Mouse (Mus musculus) cerebellum, adult 8-10 months (tissue): Measurements from ENCODE around the gene Exosc8.

ENCODE experiments used
- DNase-seq: peaks from one replicate; pipeline ENCODE4 v3.0.0; 2022

Gene Exosc8

GRCm38 (mm10) chr3:54735247-54736046 lies at the start of gene Exosc8, which contains the start of gene Alg5:
TSS of gene Exosc8 (minus strand) at chr3:54735393.
TSS of gene Alg5 (plus strand) at chr3:54735539.
- peak; percentile 96 for DNase-seq

GRCm38 (mm10) chr3:54775989-54776631 lies 40.9 kb upstream of the Exosc8 start:
- DNase-seq, result no peak

GRCm38 (mm10) chr3:54773613-54774012 lies 38.4 kb upstream of the Exosc8 start:
- DNase-seq, result no peak

- no peak for DNase-seq
These were observed 34.4 kb upstream of the Exosc8 start for GRCm38 (mm10) chr3:54769349-54770275.

GRCm38 (mm10) chr3:54768592-54768991 lies 33.4 kb upstream of the Exosc8 start:
- DNase-seq, result no peak

GRCm38 (mm10) chr3:54766811-54767210 lies 31.6 kb upstream of the Exosc8 start:
- no peak for DNase-seq

GRCm38 (mm10) chr3:54766034-54766433 lies 30.8 kb upstream of the Exosc8 start:
- no peak for DNase-seq

- peak; percentile 20 for DNase-seq
These were observed 30.3 kb upstream of the Exosc8 start for GRCm38 (mm10) chr3:54765521-54765920.

- DNase-seq, result peak; percentile 38
These were observed 29.2 kb upstream of the Exosc8 start for GRCm38 (mm10) chr3:54764418-54764817.

- DNase-seq, result no peak
These were observed 26.1 kb upstream of the Exosc8 start for GRCm38 (mm10) chr3:54761258-54761657.

GRCm38 (mm10) chr3:54760321-54761115 lies 25.3 kb upstream of the Exosc8 start:
- no peak for DNase-seq

- no peak for DNase-seq
These were observed 24.0 kb upstream of the Exosc8 start for GRCm38 (mm10) chr3:54759211-54759610.

- no peak for DNase-seq
These were observed 22.3 kb upstream of the Exosc8 start for GRCm38 (mm10) chr3:54757446-54757845.

- DNase-seq, result peak; percentile 36
These were observed 20.9 kb upstream of the Exosc8 start for GRCm38 (mm10) chr3:54756058-54756457.

- DNase-seq, result peak; percentile 69
These were observed 20.2 kb upstream of the Exosc8 start, which contains the start of gene Smad9 for GRCm38 (mm10) chr3:54755145-54756041. TSS of gene Smad9 (plus strand) at chr3:54755582.

- DNase-seq, result no peak
These were observed 18.2 kb upstream of the Exosc8 start for GRCm38 (mm10) chr3:54753411-54753810.

- DNase-seq, result no peak
These were observed 10.6 kb upstream of the Exosc8 start for GRCm38 (mm10) chr3:54745799-54746198.

- no peak for DNase-seq
These were observed 6.8 kb upstream of the Exosc8 start for GRCm38 (mm10) chr3:54741965-54742364.

- no peak for DNase-seq
These were observed 2.1 kb upstream of the Exosc8 start for GRCm38 (mm10) chr3:54737317-54737716.

GRCm38 (mm10) chr3:54736101-54736927 lies 1.1 kb upstream of the Exosc8 start:
- DNase-seq, result peak; percentile 27
